Mouse (Mus musculus) G1E (cell line): ENCODE results near the gene B4galnt2.

ENCODE experiments used
- CTCF ChIP-seq: IDR thresholded peaks from 2 replicates; pipeline ENCODE4 v1.5.1; 2012; ENCODE audit warnings: low read depth, low read length, inconsistent platforms, mixed read lengths
- GATA1 ChIP-seq: IDR thresholded peaks from 2 replicates; pipeline ENCODE4 v1.6.1; 2012; ENCODE audit warnings: borderline replicate concordance, low read length, inconsistent platforms, mixed read lengths
- POLR2AphosphoS5 ChIP-seq: IDR thresholded peaks from 2 replicates; pipeline ENCODE4 v1.6.1; 2012; ENCODE audit warnings: low read depth, low read length, inconsistent platforms; ENCODE audit not compliant: insufficient replicate concordance

- no peak for TF ChIP-seq CTCF
- no peak for TF ChIP-seq GATA1
- TF ChIP-seq POLR2AphosphoS5 = no peak
Measured at GRCm38 (mm10) chr11:95836433-95836832, 78.3 kb downstream of the B4galnt2 start.
